Mouse (Mus musculus) ES-Bruce4 (cell line): ENCODE results near the gene Rtp4. TPM values are rescaled to one million over a fixed set of nuclear protein-coding genes. Genes with fewer than 3 reads are reported as not detected.

Experiments used
- H3K27ac ChIP-seq: 2 replicates; pipeline ENCODE4 v1.5.1; 2012; ENCODE audit warnings: low read length, inconsistent platforms; ENCODE audit not compliant: insufficient read depth
- H3K27me3 ChIP-seq: 2 replicates; pipeline ENCODE4 v1.6.1; 2012; ENCODE audit warnings: mild to moderate bottlenecking, low read length, inconsistent platforms; ENCODE audit not compliant: control insufficient read depth, poor library complexity, insufficient read depth, severe bottlenecking
- H3K36me3 ChIP-seq: 2 replicates; pipeline ENCODE4 v1.6.1; 2012; ENCODE audit warnings: inconsistent platforms, mild to moderate bottlenecking, low read length, moderate library complexity; ENCODE audit not compliant: control insufficient read depth, poor library complexity, insufficient read depth, severe bottlenecking
- H3K4me1 ChIP-seq: one replicate; pipeline ENCODE4 v1.8.1; 2011; ENCODE audit warnings: low read length; ENCODE audit not compliant: control insufficient read depth, insufficient read depth
- H3K4me3 ChIP-seq: 2 replicates; pipeline ENCODE4 v1.5.1; 2011; ENCODE audit warnings: low read depth, mild to moderate bottlenecking, low read length
- H3K9ac ChIP-seq: 2 replicates; pipeline ENCODE4 v1.6.1; 2012; ENCODE audit warnings: low read depth, mild to moderate bottlenecking, inconsistent platforms; ENCODE audit not compliant: poor library complexity, severe bottlenecking
- H3K9me3 ChIP-seq: replicated peaks from 2 replicates; pipeline ENCODE4 v1.6.1; 2012; ENCODE audit warnings: mild to moderate bottlenecking, low read length, inconsistent platforms; ENCODE audit not compliant: control insufficient read depth, poor library complexity, insufficient read depth, severe bottlenecking
- CTCF ChIP-seq: IDR thresholded peaks from one replicate; pipeline ENCODE4 v1.8.1; 2011; ENCODE audit warnings: low read depth, low read length
- EP300 ChIP-seq: IDR thresholded peaks from 2 replicates; pipeline ENCODE4 v1.6.1; 2011; ENCODE audit warnings: low read depth, low read length; ENCODE audit not compliant: insufficient read depth
- POLR2A ChIP-seq: IDR thresholded peaks from one replicate; pipeline ENCODE4 v1.8.1; 2011; ENCODE audit warnings: low read length; ENCODE audit not compliant: insufficient read depth
- polyA plus RNA-seq: library from polyadenylated mRNA; stranded (reverse); fragments of >200 nt; gene quantifications from 2 replicates; pipeline ENCODE4 v1.2.4, GENCODE M21; 2011; ENCODE audit warnings: low read depth; ENCODE audit not compliant: missing spikeins, insufficient read depth, insufficient read length

Gene Rtp4
- 2.1 and 4.0 TPM in 2 replicates for polyA plus RNA-seq

GRCm38 (mm10) chr16:23520235-23520871 lies at the start of gene Rtp4, which contains the start of gene Masp1:
TSS of gene Rtp4 (plus strand) at chr16:23520291.
TSS of gene Masp1 (minus strand) at chr16:23520815.
- H3K27me3 ChIP-seq = no peaks in the 10 kb centered on the region
- H3K9me3 ChIP-seq = no peaks in the 10 kb centered on the region
- H3K27ac ChIP-seq = no peak within 1 kb of the TSS
- TF ChIP-seq EP300 (no peak), CTCF (no peak), POLR2A (no peak)
- no peaks in the 10 kb centered on the region for H3K4me1 ChIP-seq
- no peak within 1 kb of the TSS for H3K9ac ChIP-seq
- no peaks in the 10 kb centered on the region for H3K36me3 ChIP-seq
- 0 out of 2 replicates have a peak within 1 kb of the TSS, but pooled peaks have one; percentile 14 for H3K4me3 ChIP-seq

GRCm38 (mm10) chr16:23471551-23471950 lies 48.5 kb upstream of the Rtp4 start:
- no peak for TF ChIP-seq POLR2A
- no peak for TF ChIP-seq CTCF
- TF ChIP-seq EP300 = no peak
- no peaks in the 10 kb centered on the region for H3K9me3 ChIP-seq

GRCm38 (mm10) chr16:23472046-23472445 lies 48.0 kb upstream of the Rtp4 start:
- Histone ChIP-seq H3K9ac (no peak overlapping the region), H3K4me1 (no peaks in the 10 kb centered on the region), H3K36me3 (no peaks in the 10 kb centered on the region), H3K4me3 (no peak overlapping the region), H3K27ac (no peak overlapping the region), H3K27me3 (no peaks in the 10 kb centered on the region), H3K9me3 (no peaks in the 10 kb centered on the region)
- TF ChIP-seq EP300 = no peak
- TF ChIP-seq CTCF = no peak
- TF ChIP-seq POLR2A = no peak

More at GRCm38 (mm10) chr16:23471551-23471950, 48.5 kb upstream of the Rtp4 start:
- no peaks in the 10 kb centered on the region for H3K4me1 ChIP-seq
- no peaks in the 10 kb centered on the region for H3K27me3 ChIP-seq
- H3K9ac ChIP-seq = no peak overlapping the region
- H3K27ac ChIP-seq = no peak overlapping the region
- no peak overlapping the region for H3K4me3 ChIP-seq
- no peaks in the 10 kb centered on the region for H3K36me3 ChIP-seq

- Histone ChIP-seq H3K27ac (no peak overlapping the region), H3K9me3 (no peaks in the 10 kb centered on the region), H3K4me1 (no peaks in the 10 kb centered on the region), H3K27me3 (no peaks in the 10 kb centered on the region), H3K36me3 (no peaks in the 10 kb centered on the region), H3K9ac (no peak overlapping the region), H3K4me3 (no peak overlapping the region)
- TF ChIP-seq POLR2A (no peak), CTCF (no peak), EP300 (no peak)
Measured at GRCm38 (mm10) chr16:23475651-23476050, 44.4 kb upstream of the Rtp4 start.

- Histone ChIP-seq H3K9me3 (no peaks in the 10 kb centered on the region), H3K27me3 (no peaks in the 10 kb centered on the region), H3K4me3 (no peak overlapping the region), H3K27ac (no peak overlapping the region), H3K9ac (no peak overlapping the region), H3K4me1 (no peaks in the 10 kb centered on the region), H3K36me3 (no peaks in the 10 kb centered on the region)
- TF ChIP-seq EP300 (no peak), POLR2A (no peak), CTCF (no peak)
Measured at GRCm38 (mm10) chr16:23476598-23476997, 43.5 kb upstream of the Rtp4 start.

- H3K9me3 ChIP-seq = no peaks in the 10 kb centered on the region
- H3K27ac ChIP-seq = no peak overlapping the region
- no peak overlapping the region for H3K4me3 ChIP-seq
- no peaks in the 10 kb centered on the region for H3K4me1 ChIP-seq
- no peaks in the 10 kb centered on the region for H3K36me3 ChIP-seq
- no peaks in the 10 kb centered on the region for H3K27me3 ChIP-seq
- H3K9ac ChIP-seq = no peak overlapping the region
- TF ChIP-seq EP300 = no peak
- TF ChIP-seq POLR2A = no peak
- TF ChIP-seq CTCF = no peak
Measured at GRCm38 (mm10) chr16:23479872-23480603, 40.1 kb upstream of the Rtp4 start.
